Comparison of ENCODE assay signal across 10 mouse cellular contexts in the genomic region with DNA sequence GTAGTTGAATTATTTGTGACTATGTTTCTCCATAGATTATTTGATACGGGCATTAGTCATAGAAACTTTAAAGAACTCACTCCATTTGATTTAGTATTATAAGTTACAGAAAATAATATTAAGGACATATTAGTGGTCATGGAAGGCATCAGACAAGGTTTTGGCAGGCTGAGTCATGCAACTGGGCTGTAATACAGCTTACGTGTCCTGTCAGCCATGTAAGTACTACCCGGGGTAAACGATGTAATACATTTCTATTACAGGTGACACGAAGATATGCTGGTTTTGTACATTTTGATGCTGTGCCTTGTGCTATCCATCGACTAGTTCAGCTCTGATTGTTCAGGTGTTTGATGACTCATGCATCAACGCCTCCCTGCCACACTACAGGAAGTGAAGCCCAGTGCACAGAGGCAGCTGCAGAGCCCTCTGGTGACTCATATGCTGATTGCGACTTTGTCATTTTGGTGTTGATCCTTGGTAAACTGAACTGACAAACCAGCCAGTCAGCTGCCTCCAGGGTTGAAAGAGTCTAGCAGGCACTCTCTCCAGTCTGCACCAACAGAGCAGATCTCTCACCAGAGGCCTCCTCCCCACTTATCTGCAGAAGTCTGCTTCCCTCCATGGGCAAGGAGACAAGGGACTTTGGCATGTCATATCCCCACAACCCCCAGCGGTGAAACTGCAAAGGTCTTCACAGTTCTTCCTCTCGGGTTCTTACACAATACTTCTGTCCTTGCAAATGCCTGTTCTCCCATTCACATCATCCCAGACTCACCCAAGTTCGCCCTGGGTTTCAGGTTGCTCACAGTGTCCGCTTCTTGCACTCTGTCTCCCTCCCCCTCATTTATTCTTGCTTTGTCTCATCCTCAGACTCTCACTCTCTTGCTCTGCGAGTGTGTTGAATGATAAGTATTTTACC.
DNase-seq lines count a peak whose midpoint lies in the region; ATAC-seq and TF ChIP-seq lines count a peak whose summit lies in the region.
"Had no signal": no experiment of that assay in that cellular context is flagged by ENCODE, and none has a peak within 500 bp of the region (broad histone marks: within the 10 kb centered on the region; RNA-seq: fewer than 3 reads in every experiment).

No protein-coding gene starts in this region.

- ATAC-seq in lung, postnatal 0 days = no peak
- ATAC-seq in CD4-positive, CD25-positive, alpha-beta regulatory T cell, adult 4 months = peak; percentile 92
- peak; percentile 97 for ATAC-seq in intestine, postnatal 0 days
- ATAC-seq in hindbrain, embryonic 13.5 days (ENCODE audit: low FRiP score) = no peak
- ATAC-seq: forebrain, embryonic 13.5 days had no signal

- no peaks in the 10 kb centered on the region for H3K27me3 ChIP-seq in lung, postnatal 0 days (replicated peaks; ENCODE audit: insufficient read depth, low read length)
- H3K27me3 ChIP-seq in intestine, postnatal 0 days (replicated peaks; ENCODE audit: control insufficient read depth, insufficient read depth, low read length) = no peaks in the 10 kb centered on the region
- no peaks in the 10 kb centered on the region for H3K27me3 ChIP-seq in hindbrain, embryonic 13.5 days
- no peaks in the 10 kb centered on the region for H3K27me3 ChIP-seq in limb, embryonic 10.5 days (ENCODE audit: low read depth, poor library complexity, severe bottlenecking)
- H3K27me3 ChIP-seq: forebrain, embryonic 13.5 days; liver, embryonic 15.5 days had no signal

- 61% methylated on average over 13 of the region's 13 CpGs for WGBS in lung, postnatal 0 days
- WGBS in intestine, postnatal 0 days = 43% methylated on average over 13 of the region's 13 CpGs
- WGBS in hindbrain, embryonic 13.5 days = 69% methylated on average over 13 of the region's 13 CpGs
- 75% methylated on average over 13 of the region's 13 CpGs for WGBS in limb, embryonic 10.5 days

- no peak overlapping the region for H3K4me2 ChIP-seq in lung, postnatal 0 days (replicated peaks; ENCODE audit: low read depth, low read length)
- H3K4me2 ChIP-seq in intestine, postnatal 0 days (replicated peaks; ENCODE audit: low read depth) = no peak overlapping the region; the same call in 1 of the 2 replicates
- H3K4me2 ChIP-seq in hindbrain, embryonic 13.5 days = no peak overlapping the region
- H3K4me2 ChIP-seq: forebrain, embryonic 13.5 days; liver, embryonic 15.5 days had no signal

- 0 out of 2 replicates have a peak, but pooled peaks have one; percentile 14 for TF ChIP-seq CTCF in lung, postnatal 0 days (IDR thresholded peaks at IDR 0.05)
- TF ChIP-seq CTCF in intestine, postnatal 0 days (IDR thresholded peaks at IDR 0.05; ENCODE audit: low read depth) = peak; percentile 58

- peak; percentile 9 for DNase-seq in lung, postnatal 0 days (ENCODE audit: low spot score)
- DNase-seq in lung, postnatal 4 days = no peak
- DNase-seq in adrenal gland, adult 2 months = peak; percentile 80
- DNase-seq in limb, embryonic 10.5 days (ENCODE audit: low spot score) = no peak
- DNase-seq: heart, postnatal 4 days had no signal

- no peak overlapping the region for H3K27ac ChIP-seq in lung, postnatal 0 days (ENCODE audit: low read length)
- H3K27ac ChIP-seq in intestine, postnatal 0 days (ENCODE audit: low read depth, low read length) = peak overlapping the region; percentile 17; the same call in 1 of the 2 replicates
- H3K27ac ChIP-seq in hindbrain, embryonic 13.5 days = no peak overlapping the region
- H3K27ac ChIP-seq in limb, embryonic 10.5 days = no peak overlapping the region
- H3K27ac ChIP-seq: forebrain, embryonic 13.5 days; liver, embryonic 15.5 days had no signal

- no peaks in the 10 kb centered on the region for H3K9me3 ChIP-seq in lung, postnatal 0 days (ENCODE audit: low read length)
- no peaks in the 10 kb centered on the region for H3K9me3 ChIP-seq in intestine, postnatal 0 days (ENCODE audit: control insufficient read depth)
- H3K9me3 ChIP-seq in hindbrain, embryonic 13.5 days = no peaks in the 10 kb centered on the region
- no peaks in the 10 kb centered on the region for H3K9me3 ChIP-seq in limb, embryonic 10.5 days (replicated peaks)
- H3K9me3 ChIP-seq: forebrain, embryonic 13.5 days; liver, embryonic 15.5 days had no signal

- TF ChIP-seq EP300 in lung, postnatal 0 days (IDR thresholded peaks at IDR 0.05) = no peak

- H3K4me3 ChIP-seq in lung, postnatal 0 days (ENCODE audit: low read depth, low read length) = no peak overlapping the region
- H3K4me3 ChIP-seq in intestine, postnatal 0 days (ENCODE audit: low read depth, low read length) = no peak overlapping the region
- H3K4me3 ChIP-seq in hindbrain, embryonic 13.5 days = no peak overlapping the region
- no peak overlapping the region for H3K4me3 ChIP-seq in limb, embryonic 10.5 days
- H3K4me3 ChIP-seq: forebrain, embryonic 13.5 days; liver, embryonic 15.5 days had no signal

- no peak overlapping the region for H3K9ac ChIP-seq in lung, postnatal 0 days (replicated peaks; ENCODE audit: low read depth)
- no peak overlapping the region for H3K9ac ChIP-seq in intestine, postnatal 0 days (ENCODE audit: low read depth, low read length)
- H3K9ac ChIP-seq in hindbrain, embryonic 13.5 days = no peak overlapping the region
- H3K9ac ChIP-seq: forebrain, embryonic 13.5 days; liver, embryonic 15.5 days had no signal

- H3K4me1 ChIP-seq in lung, postnatal 0 days (ENCODE audit: insufficient read depth, low read depth, low read length) = no peaks in the 10 kb centered on the region
- H3K4me1 ChIP-seq in intestine, postnatal 0 days (replicated peaks; ENCODE audit: control insufficient read depth, insufficient read depth, low read length) = no peaks in the 10 kb centered on the region
- no peaks in the 10 kb centered on the region; the same call in 1 of the 2 replicates for H3K4me1 ChIP-seq in hindbrain, embryonic 13.5 days (replicated peaks)
- no peaks in the 10 kb centered on the region for H3K4me1 ChIP-seq in limb, embryonic 10.5 days
- H3K4me1 ChIP-seq: liver, embryonic 15.5 days had no signal

- H3K36me3 ChIP-seq in lung, postnatal 0 days (ENCODE audit: insufficient read depth, low read length) = no peaks in the 10 kb centered on the region
- no peaks in the 10 kb centered on the region for H3K36me3 ChIP-seq in intestine, postnatal 0 days (ENCODE audit: control insufficient read depth, insufficient read depth)
- no peaks in the 10 kb centered on the region for H3K36me3 ChIP-seq in hindbrain, embryonic 13.5 days
- no peaks in the 10 kb centered on the region for H3K36me3 ChIP-seq in limb, embryonic 10.5 days
- H3K36me3 ChIP-seq: liver, embryonic 15.5 days had no signal

Comparison
In these comparisons a context has a peak if more than half of its experiments do, and no peak if none do; other contexts are left out.
1. DNase-seq: peak in lung, postnatal 0 days (single experiment) and adrenal gland, adult 2 months (single experiment); none in lung, postnatal 4 days (0 of 2) and limb, embryonic 10.5 days (single experiment).
2. ATAC-seq: peak in CD4-positive, CD25-positive, alpha-beta regulatory T cell, adult 4 months (single experiment) and intestine, postnatal 0 days (single experiment); none in lung, postnatal 0 days (single experiment) and hindbrain, embryonic 13.5 days (single experiment).